Mouse (Mus musculus) liver, adult 10 weeks (tissue): ENCODE measurements around the gene Siah2. TPM values are rescaled to one million over a fixed set of nuclear protein-coding genes. Genes with fewer than 3 reads are reported as not detected.

Source experiments
- polyA plus RNA-seq: library from polyadenylated mRNA; stranded (reverse); fragments of 350-450 nt; fragmentation: Illumina TruSeq; extraction: RNeasy Lipid Tissue Mini Kit (QIAGEN cat#74804); gene quantifications from one replicate; pipeline ENCODE4 v1.2.3, GENCODE M21; 2014; ENCODE audit warnings: low read depth, low replicate concordance

Siah2 gene
- polyA plus RNA-seq = 10.4 TPM

GRCm38 (mm10) chr3:58691997-58692721, at the start of gene Siah2:
Siah2 (minus strand) TSS chr3:58692400.

GRCm38 (mm10) chr3:58636406-58637295, 55.5 kb downstream of the Siah2 start, which contains the start of gene Erich6:
Erich6 (minus strand) TSS chr3:58637207.

Other genes starting within 250 kb of the Siah2 start
- gene Eif2a, start 166.6 kb downstream of the Siah2 start, polyA plus RNA-seq = 92.4 TPM
- gene Serp1, start 166.5 kb downstream of the Siah2 start, polyA plus RNA-seq = 320 TPM
- 321 TPM for gene Selenot, start 115.8 kb downstream of the Siah2 start, polyA plus RNA-seq
- not detected for gene Erich6, start 55.2 kb downstream of the Siah2 start, polyA plus RNA-seq
- gene Mindy4b-ps, start 129.9 kb upstream of the Siah2 start, polyA plus RNA-seq = not detected
- gene Clrn1, start 192.9 kb upstream of the Siah2 start, polyA plus RNA-seq = not detected